25 mouse cellular contexts compared by ENCODE assay signal in the genomic region with DNA sequence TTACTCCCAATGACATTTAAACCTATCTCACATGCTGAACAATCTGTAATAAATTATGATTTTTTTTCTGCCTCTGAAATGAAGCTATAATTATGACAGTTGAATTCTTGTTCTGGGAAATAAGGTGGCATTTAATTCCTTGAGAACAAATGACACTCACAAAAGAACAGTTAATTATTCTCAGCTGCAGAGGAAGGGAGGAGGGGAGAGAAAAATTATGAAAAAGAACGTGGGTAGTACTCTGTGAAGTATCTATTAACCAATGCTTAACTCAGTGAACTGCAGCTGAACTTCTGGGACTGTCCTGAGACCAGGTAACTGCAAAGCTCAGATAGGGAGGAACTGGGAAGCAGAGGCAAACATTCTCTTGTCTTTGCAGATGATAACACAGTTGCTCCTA.
DNase-seq lines count a peak whose midpoint lies in the region; ATAC-seq lines count a peak whose summit lies in the region.
"Had no signal": no experiment of that assay in that cellular context is flagged by ENCODE, and none has a peak within 500 bp of the region (broad histone marks: within the 10 kb centered on the region; RNA-seq: fewer than 3 reads in every experiment).

No protein-coding gene starts in this region.

- H3K27me3 ChIP-seq in forebrain, embryonic 13.5 days, result no peaks in the 10 kb centered on the region
- H3K27me3 ChIP-seq in forebrain, embryonic 11.5 days (ENCODE audit: control insufficient read depth, insufficient read depth, low read length), result no peaks in the 10 kb centered on the region
- H3K27me3 ChIP-seq in forebrain, embryonic 14.5 days (replicated peaks; ENCODE audit: control insufficient read depth, insufficient read depth, low read length), result no peaks in the 10 kb centered on the region
- H3K27me3 ChIP-seq: embryonic facial prominence, embryonic 13.5 days; limb, embryonic 13.5 days; lung, embryonic 15.5 days; midbrain, embryonic 13.5 days had no signal

- no peak overlapping the region for H3K4me2 ChIP-seq in forebrain, embryonic 13.5 days
- H3K4me2 ChIP-seq in forebrain, embryonic 11.5 days (ENCODE audit: low read depth, low read length, severe bottlenecking), result no peak overlapping the region
- H3K4me2 ChIP-seq in forebrain, embryonic 14.5 days (ENCODE audit: low read length), result no peak overlapping the region
- H3K4me2 ChIP-seq: embryonic facial prominence, embryonic 13.5 days; hindbrain, embryonic 14.5 days; limb, embryonic 13.5 days; liver, embryonic 11.5 days; lung, embryonic 15.5 days; midbrain, embryonic 13.5 days had no signal

- H3K4me3 ChIP-seq in forebrain, embryonic 13.5 days, result no peak overlapping the region
- no peak overlapping the region for H3K4me3 ChIP-seq in forebrain, embryonic 11.5 days (ENCODE audit: low read depth, low read length)
- H3K4me3 ChIP-seq in forebrain, embryonic 14.5 days (ENCODE audit: low read depth, low read length), result no peak overlapping the region
- H3K4me3 ChIP-seq: embryonic facial prominence, embryonic 13.5 days; limb, embryonic 13.5 days; lung, embryonic 15.5 days; midbrain, embryonic 13.5 days had no signal

- peak; percentile 75 for ATAC-seq in forebrain, embryonic 13.5 days
- ATAC-seq in forebrain, embryonic 11.5 days (replicated peaks; ENCODE audit: low FRiP score), result no peak
- ATAC-seq in forebrain, embryonic 14.5 days, result peak; percentile 74
- ATAC-seq: inflammation-experienced regulatory T-cells, adult 6 months had no signal

- no peaks in the 10 kb centered on the region for H3K9me3 ChIP-seq in forebrain, embryonic 13.5 days (replicated peaks)
- no peaks in the 10 kb centered on the region for H3K9me3 ChIP-seq in forebrain, embryonic 11.5 days (ENCODE audit: control insufficient read depth, low read length)
- H3K9me3 ChIP-seq in forebrain, embryonic 14.5 days (replicated peaks; ENCODE audit: control insufficient read depth, low read length), result no peaks in the 10 kb centered on the region
- H3K9me3 ChIP-seq: embryonic facial prominence, embryonic 13.5 days; limb, embryonic 13.5 days; lung, embryonic 15.5 days; midbrain, embryonic 13.5 days had no signal

- no peak overlapping the region for H3K9ac ChIP-seq in forebrain, embryonic 13.5 days
- no peak overlapping the region for H3K9ac ChIP-seq in forebrain, embryonic 11.5 days (ENCODE audit: low read length)
- H3K9ac ChIP-seq in forebrain, embryonic 14.5 days (ENCODE audit: low read length), result no peak overlapping the region
- H3K9ac ChIP-seq: embryonic facial prominence, embryonic 13.5 days; hindbrain, embryonic 14.5 days; limb, embryonic 13.5 days; lung, embryonic 15.5 days; midbrain, embryonic 13.5 days had no signal

- 47% methylated on average over 1 of the region's 1 CpGs for WGBS in forebrain, embryonic 13.5 days
- WGBS in forebrain, embryonic 11.5 days, result 54% methylated on average over 1 of the region's 1 CpGs
- 31% methylated on average over 1 of the region's 1 CpGs for WGBS in forebrain, embryonic 14.5 days

- H3K4me1 ChIP-seq in forebrain, embryonic 13.5 days, result peaks cover 21% of the 10 kb centered on the region
- no peaks in the 10 kb centered on the region for H3K4me1 ChIP-seq in forebrain, embryonic 11.5 days (replicated peaks; ENCODE audit: control insufficient read depth, insufficient read depth, low read length)
- H3K4me1 ChIP-seq in forebrain, embryonic 14.5 days (ENCODE audit: control insufficient read depth, insufficient read depth, low read length), result peaks cover 13% of the 10 kb centered on the region; the same call in 1 of the 2 replicates
- H3K4me1 ChIP-seq: lung, embryonic 15.5 days had no signal

- intact Hi-C loops in left cerebral cortex, postnatal 10 days (cut with DNase I), result no loop called here

- peak overlapping the region; percentile 77 for H3K27ac ChIP-seq in forebrain, embryonic 13.5 days
- no peak overlapping the region for H3K27ac ChIP-seq in forebrain, embryonic 11.5 days (ENCODE audit: low read depth, low read length)
- peak overlapping the region; percentile 62 for H3K27ac ChIP-seq in forebrain, embryonic 14.5 days (ENCODE audit: low read depth, low read length)
- H3K27ac ChIP-seq: embryonic facial prominence, embryonic 13.5 days; limb, embryonic 13.5 days; lung, embryonic 15.5 days; stomach, postnatal 0 days had no signal

- no peaks in the 10 kb centered on the region for H3K36me3 ChIP-seq in forebrain, embryonic 13.5 days (ENCODE audit: poor library complexity, severe bottlenecking)
- no peaks in the 10 kb centered on the region for H3K36me3 ChIP-seq in forebrain, embryonic 11.5 days (ENCODE audit: control insufficient read depth, insufficient read depth, low read length)
- no peaks in the 10 kb centered on the region for H3K36me3 ChIP-seq in forebrain, embryonic 14.5 days (ENCODE audit: control insufficient read depth, insufficient read depth, low read length)
- H3K36me3 ChIP-seq: embryonic facial prominence, embryonic 13.5 days; limb, embryonic 13.5 days; lung, embryonic 15.5 days; midbrain, embryonic 13.5 days had no signal

- DNase-seq in forebrain, embryonic 11.5 days (ENCODE audit: low spot score), result no peak
- DNase-seq in left cerebral cortex, adult 11 months (ENCODE audit: low spot score), result peak; percentile 50
- DNase-seq in left cerebral cortex, postnatal 10 days (ENCODE audit: extremely low spot score in 1 of 2, low spot score in 2 of 2), result no peak
- DNase-seq in forebrain, embryonic 14.5 days (ENCODE audit: low spot score), result peak; percentile 63
- DNase-seq in layer of hippocampus, postnatal 14 days (ENCODE audit: low spot score in 2 of 2), result no peak
- DNase-seq in heart, adult 9 months (ENCODE audit: low spot score in 2 of 2), result no peak
- DNase-seq: adrenal gland, postnatal 14 days; cerebellum, adult 18-20 months; gastrocnemius, postnatal 10 days; heart, postnatal 14 days; kidney, adult 18-20 months; kidney, postnatal 10 days; lung, postnatal 36 days; right cerebral cortex, postnatal 4 days; thymus, adult 18-20 months; thymus, postnatal 25 days had no signal

Comparison
In these comparisons a context has a peak if more than half of its experiments do, and no peak if none do; other contexts are left out.
1. DNase-seq: peak in left cerebral cortex, adult 11 months (single experiment) and forebrain, embryonic 14.5 days (single experiment); none in forebrain, embryonic 11.5 days (single experiment), left cerebral cortex, postnatal 10 days (0 of 2), layer of hippocampus, postnatal 14 days (0 of 2) and heart, adult 9 months (0 of 2).